Mouse (Mus musculus): ENCODE data around the gene Pds5a. TPM values are rescaled to one million over a fixed set of nuclear protein-coding genes. Genes with fewer than 3 reads are reported as not detected.

Pds5a gene
- 253 to 296 TPM (median 279 TPM) in 4 replicates for total RNA-seq (2023)

GRCm38 (mm10) chr5:65697836-65698758 lies at the start of gene Pds5a:
Pds5a (minus strand) TSS chr5:65698273.

Other genes with a start within 250 kb of the Pds5a start
- gene Gm43552, start 205.4 kb downstream of the Pds5a start, total RNA-seq (2023): 8.2 TPM in 1 of 4 replicates, not detected in the others
- gene Smim14, start 161.1 kb downstream of the Pds5a start, total RNA-seq (2023): 354 to 405 TPM (median 379 TPM) in 4 replicates
- gene Ube2k, start 161.0 kb downstream of the Pds5a start, total RNA-seq (2023): 68.0 to 71.4 TPM (median 68.6 TPM) in 4 replicates
- gene N4bp2, start 65.2 kb upstream of the Pds5a start, total RNA-seq (2023): 87.0 to 107 TPM (median 93.5 TPM) in 4 replicates
- 135 to 147 TPM (median 142 TPM) in 4 replicates for gene Rhoh, start 162.9 kb upstream of the Pds5a start, total RNA-seq (2023)
- gene Chrna9, start 236.6 kb upstream of the Pds5a start, total RNA-seq (2023): 1.8 to 4.9 TPM (median 2.8 TPM) in 4 replicates